Mouse (Mus musculus) splenic B cell, adult 2 months (primary cell): ENCODE results near the gene Rps6kl1.
"Not testable (repeated sequence)": the region's sequence is repeated elsewhere in the genome, so short reads cannot be mapped to it uniquely, and the experiment has no call there.

ENCODE experiments used
- DNase-seq: peaks from one replicate; pipeline ENCODE4 v3.0.0-alpha.2; 2011; ENCODE audit warnings: low read depth, low spot score
- H3K27me3 ChIP-seq: 2 replicates; pipeline ENCODE4 v1.6.1; 2012; ENCODE audit warnings: mild to moderate bottlenecking, low read length, moderate library complexity, mixed read lengths; ENCODE audit not compliant: control insufficient read depth, poor library complexity, insufficient read depth, severe bottlenecking
- H3K36me3 ChIP-seq: 2 replicates; pipeline ENCODE4 v1.6.1; 2012; ENCODE audit warnings: mild to moderate bottlenecking, low read length, moderate library complexity, mixed read lengths; ENCODE audit not compliant: control insufficient read depth, poor library complexity, insufficient read depth, severe bottlenecking

Gene Rps6kl1

DNA sequence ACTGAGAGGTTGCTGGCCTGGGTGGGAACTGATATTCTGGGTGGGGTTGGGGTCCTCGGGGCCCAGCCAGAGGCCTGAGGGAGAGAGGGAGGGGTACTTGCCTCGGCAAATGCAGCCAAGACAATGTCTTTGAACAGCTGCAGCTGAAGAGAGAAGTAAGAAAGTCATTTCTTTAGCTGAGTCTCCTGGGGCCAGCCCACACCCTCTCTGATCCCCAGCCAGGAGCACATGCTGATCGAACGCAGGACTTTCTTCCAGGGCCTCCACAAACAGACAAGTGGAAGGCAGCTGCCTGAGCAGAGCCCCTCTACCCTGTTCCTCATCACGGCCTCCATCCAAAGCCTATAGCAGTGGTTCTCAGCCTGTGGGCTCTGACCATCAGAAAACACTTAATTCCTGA lies 13.9 kb upstream of the Rps6kl1 start:
- no peak for DNase-seq
- H3K27me3 ChIP-seq: no peaks in the 10 kb centered on the region

DNA sequence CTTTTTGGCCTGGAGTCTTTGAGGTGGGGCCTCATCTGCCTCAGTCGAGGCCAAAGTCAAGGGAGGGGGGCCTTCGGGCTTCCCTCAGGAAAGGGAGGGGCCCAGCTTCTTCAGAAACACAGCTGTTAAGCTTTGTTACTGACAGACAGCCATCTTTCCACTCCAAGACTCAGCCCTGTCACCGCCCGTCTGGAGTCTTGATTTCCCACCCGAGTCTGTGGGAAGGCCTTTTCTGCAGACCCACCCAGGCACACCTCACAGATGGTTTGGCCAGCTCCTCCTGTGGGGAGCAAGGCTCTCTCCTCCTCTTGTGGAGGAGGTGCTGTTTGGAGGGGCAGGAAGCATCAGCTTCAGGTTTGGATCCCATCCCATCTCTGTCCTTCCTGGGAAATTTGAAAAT lies 8.5 kb upstream of the Rps6kl1 start:
- no peaks in the 10 kb centered on the region for H3K36me3 ChIP-seq
- no peak for DNase-seq
- peaks cover 3% of the 10 kb centered on the region; the same call in 1 of the 2 replicates for H3K27me3 ChIP-seq

More for the DNA sequence above, 13.9 kb upstream of the Rps6kl1 start:
- H3K36me3 ChIP-seq: no peaks in the 10 kb centered on the region

DNA sequence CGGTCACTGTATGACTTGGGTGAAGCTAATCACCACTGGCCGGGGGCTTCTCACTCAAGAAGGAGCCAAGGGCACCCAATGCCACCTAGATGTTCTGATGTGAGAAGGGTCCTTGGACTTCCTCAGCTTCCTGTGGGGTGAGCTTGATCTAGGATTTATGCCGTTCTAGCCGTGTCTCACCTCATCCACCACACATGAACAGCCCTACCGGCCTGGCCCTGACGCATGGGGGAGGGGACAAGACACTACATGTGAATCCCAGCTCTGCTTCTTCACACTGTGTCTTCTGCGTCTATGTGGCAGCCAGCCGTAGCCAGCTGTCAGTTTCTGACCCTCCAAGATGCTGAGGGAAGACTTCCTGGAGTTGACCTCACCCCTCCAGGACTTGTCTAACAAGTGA lies 7.7 kb upstream of the Rps6kl1 start:
- DNase-seq: no peak
- no peaks in the 10 kb centered on the region for H3K36me3 ChIP-seq
- H3K27me3 ChIP-seq: peaks cover 3% of the 10 kb centered on the region; the same call in 1 of the 2 replicates

DNA sequence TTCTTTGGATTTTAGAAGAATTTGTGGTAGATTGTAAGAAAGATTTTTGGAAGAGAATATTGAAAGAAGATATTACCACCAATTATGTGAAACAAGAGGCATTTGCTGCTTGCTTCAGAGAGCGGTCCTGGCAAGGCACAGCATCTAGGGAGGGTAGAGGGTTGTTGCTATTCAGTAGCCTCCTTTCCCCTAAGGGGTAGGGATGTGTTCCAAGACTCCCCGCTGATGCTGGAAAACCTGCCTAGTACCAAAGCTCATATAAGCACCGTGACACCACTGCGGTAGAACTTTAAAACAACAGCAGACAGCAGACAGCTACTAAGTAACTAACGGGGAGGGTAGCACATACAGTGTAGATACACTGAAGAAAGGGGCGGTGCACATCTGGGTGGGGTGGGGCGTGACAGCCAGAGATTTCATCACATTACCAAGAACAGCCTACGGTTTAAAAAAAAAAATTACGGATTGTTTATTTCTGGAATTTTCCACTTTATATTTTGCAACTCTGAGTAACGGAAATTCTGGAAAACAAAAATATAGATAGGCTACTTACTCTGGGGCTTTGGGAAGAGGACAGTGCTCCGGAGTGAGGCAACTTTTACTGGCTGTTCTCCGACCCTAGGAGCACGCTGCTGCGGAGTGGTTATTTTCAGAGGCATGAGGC lies 6.9 kb upstream of the Rps6kl1 start:
- Histone ChIP-seq H3K27me3 (peaks cover 3% of the 10 kb centered on the region; the same call in 1 of the 2 replicates), H3K36me3 (no peaks in the 10 kb centered on the region)
- DNase-seq: no peak

DNA sequence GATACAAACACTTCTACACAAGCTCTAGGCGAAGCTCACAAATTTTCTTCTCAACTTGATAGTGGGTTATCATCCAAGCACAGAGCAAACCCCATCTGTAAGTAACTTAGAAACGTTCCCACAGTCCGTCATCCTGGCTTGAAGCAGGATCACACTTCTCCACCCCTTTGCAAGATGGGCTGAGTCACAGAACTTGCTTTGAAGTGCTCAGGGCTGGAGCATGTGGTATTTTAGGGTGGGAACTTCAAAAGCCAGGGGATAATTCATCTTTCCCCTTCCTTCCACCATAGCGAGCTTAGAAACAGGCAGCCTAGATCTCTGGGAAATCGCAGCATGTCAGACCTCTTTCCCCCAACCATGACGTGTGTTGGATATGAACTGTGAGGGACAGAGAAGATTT lies 5.3 kb upstream of the Rps6kl1 start:
- H3K27me3 ChIP-seq: peaks cover 3% of the 10 kb centered on the region; the same call in 1 of the 2 replicates
- DNase-seq: no peak
- H3K36me3 ChIP-seq: no peaks in the 10 kb centered on the region

DNA sequence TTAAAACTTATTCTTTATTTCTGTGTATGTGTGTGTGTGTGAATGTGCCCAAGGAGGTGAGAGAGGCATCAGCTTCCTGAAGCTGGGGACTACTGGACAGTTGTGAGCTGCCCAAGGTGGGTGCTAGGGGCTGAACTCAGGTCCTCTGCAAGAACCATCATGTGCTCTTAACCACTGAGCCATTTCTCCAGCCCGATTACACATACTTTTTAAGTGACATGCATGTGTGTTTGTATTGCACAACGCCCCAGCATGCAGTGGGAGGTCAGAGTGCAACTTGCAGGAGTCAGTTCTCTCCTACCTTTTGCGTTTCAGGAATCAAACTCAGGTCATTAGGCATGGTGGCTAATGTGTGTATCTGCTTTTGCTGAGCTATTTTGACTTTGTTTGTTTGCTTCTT lies 1.9 kb upstream of the Rps6kl1 start:
- Histone ChIP-seq H3K27me3 (no peaks in the 10 kb centered on the region; the same call in 1 of the 2 replicates), H3K36me3 (no peaks in the 10 kb centered on the region)
- no peak for DNase-seq

DNA sequence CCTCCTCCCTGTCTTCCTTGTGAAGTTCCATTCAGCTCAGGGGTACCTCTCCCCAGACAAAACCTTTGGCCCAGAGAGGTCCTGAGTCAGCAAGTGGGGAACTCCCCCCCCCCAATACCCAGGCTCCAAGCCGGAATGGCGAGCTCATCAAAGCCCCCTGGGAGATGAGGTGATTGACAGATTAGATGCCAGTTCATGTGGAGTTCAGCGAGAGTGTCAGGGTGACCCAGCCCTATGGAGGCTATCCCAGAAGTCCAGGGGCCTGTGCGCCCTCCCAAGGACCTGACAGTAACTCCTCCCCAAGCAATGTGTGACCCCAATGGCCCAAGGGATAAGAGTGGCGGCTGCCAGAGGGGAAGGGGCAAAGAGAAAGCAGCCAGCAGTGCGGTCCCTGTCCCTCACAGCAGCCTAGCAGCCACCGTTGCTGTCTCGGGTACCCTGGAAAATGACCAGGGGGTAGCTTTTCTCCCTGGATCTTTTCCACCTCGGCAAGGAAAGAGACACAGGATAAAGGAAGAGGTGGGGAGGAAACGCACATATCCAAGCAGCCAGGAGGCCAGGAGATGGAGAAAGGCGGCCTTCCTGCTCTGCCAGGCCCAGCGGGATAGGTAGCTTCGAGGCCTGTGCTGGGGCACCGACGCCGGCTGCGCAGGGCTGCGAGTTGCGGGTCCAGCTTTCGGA lies 603 bp downstream of the Rps6kl1 start:
- H3K36me3 ChIP-seq: no peaks in the 10 kb centered on the region
- no peaks in the 10 kb centered on the region for H3K27me3 ChIP-seq
- no peak for DNase-seq

DNA sequence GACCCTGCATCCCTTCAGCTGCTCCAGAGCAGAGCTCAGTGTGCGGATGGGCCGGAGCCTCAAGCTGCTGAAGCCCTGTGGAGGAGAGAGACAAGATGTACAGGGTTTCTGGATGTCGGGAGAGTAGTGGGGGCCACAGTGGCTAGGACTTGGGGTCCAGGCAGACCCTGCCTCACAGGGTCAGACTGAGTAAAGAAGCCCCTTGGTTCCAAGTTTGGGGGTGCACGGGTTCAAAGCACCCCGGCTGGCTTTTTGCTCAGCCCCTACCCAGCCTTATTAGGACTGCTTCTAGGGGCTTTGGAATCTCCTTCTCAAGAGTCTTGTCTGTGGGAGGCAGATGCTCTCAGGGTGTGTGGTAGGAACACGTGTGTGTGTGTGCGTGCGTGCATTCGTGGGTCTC lies 4.2 kb downstream of the Rps6kl1 start:
- DNase-seq: no peak
- H3K36me3 ChIP-seq: no peaks in the 10 kb centered on the region
- no peaks in the 10 kb centered on the region for H3K27me3 ChIP-seq

DNA sequence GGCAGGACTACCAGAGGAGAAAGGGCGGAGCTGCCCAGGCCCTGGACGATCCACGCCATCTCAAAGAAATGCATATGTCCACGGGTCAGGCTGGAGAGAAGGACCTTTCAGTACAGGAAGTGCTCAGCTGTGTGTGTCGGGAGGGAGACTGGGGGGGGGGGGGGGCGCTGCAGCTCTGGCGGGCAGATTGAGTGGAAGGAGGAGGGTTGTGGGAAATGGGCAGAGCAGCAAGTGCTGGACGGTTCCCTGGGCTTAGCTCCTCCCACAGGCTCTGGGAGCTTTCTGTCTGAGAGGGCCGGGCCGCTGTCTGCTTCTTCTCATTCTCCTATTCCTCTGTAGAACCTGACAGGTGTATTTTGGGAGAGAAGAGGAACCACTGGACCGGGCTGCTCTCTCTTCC lies 4.7 kb downstream of the Rps6kl1 start:
- H3K36me3 ChIP-seq: no peaks in the 10 kb centered on the region
- no peaks in the 10 kb centered on the region for H3K27me3 ChIP-seq
- DNase-seq: no peak

DNA sequence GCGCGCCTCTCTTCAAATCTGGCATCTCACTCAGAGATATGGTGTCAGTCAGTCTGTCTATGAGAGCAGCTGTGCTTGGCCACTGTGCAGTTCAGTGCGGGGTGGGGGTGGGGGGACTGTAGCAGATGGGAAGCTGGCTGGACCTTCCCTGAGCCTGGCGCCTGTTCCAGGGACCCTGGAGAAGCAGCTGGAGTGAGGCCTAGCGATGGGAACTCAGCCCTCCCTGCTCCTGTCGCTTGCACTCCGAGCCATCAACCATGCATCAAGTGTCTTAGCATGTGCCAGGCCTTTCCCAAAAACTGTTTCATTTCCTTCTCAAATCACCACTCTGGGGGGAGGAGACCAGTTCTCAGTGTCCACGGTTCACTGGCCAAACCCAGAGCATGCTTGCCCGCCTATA lies 5.4 kb downstream of the Rps6kl1 start:
- Histone ChIP-seq H3K27me3 (no peaks in the 10 kb centered on the region), H3K36me3 (no peaks in the 10 kb centered on the region)
- DNase-seq: no peak

DNA sequence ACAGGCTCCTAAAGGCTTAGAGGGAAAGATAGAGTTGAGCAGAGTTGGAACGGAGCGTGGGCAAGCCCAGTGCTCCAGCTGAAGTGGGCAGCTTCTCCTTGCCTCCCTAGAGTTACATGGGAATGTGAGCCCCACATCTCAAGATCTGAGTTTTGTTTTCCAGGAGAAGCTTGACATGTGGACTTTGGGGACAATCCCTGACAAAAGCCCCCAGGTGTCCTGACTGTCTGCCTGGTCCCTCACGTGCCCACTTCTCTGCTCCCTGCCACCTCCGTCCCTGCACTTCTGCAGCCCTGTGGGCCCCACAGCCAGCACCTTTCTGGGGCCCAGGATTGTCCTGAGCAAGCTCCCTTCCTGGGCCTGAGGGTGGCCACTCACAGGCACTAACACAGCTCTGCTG lies 6.2 kb downstream of the Rps6kl1 start:
- Histone ChIP-seq H3K27me3 (no peaks in the 10 kb centered on the region), H3K36me3 (no peaks in the 10 kb centered on the region)
- no peak for DNase-seq

DNA sequence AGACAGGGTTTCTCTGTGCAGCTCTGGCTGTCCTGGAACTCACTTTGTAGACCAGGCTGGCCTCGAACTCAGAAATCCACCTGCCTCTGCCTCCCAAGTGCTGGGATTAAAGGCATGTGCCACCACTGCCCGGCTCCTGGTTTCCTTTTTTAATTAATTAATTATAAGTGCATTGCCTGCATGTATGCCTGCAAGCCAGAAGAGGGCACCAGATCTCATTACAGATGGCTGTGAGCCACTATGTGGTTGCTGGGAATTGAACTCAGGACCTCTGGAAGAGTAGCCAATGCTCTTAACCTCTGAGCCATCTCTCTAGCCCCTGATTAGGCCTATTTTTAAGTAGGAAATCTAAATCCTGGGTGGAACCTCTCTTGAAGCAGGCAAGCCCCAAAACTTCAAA lies 6.8 kb downstream of the Rps6kl1 start:
- not testable (repeated sequence) for DNase-seq, H3K36me3 ChIP-seq

DNA sequence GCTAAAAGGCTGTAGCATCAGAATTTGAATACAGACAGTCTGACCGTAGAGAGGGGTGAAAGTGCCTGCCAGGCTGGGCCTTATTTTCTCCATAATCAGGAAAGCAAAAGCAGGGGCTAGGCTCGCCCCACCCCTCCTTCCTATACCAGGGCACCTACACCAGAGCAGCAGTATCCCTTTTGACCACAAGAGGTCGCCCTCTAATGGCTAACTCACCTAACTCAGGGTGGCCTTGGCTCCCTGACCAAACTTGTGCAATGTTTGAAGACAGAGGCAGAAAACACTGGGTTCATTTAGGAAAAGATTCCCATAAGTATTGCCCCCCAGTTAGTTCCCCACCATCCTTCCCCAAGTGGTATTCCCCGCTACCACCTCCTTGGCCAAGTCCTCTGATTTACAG lies 8.3 kb downstream of the Rps6kl1 start:
- DNase-seq: peak; percentile 87
- no peaks in the 10 kb centered on the region for H3K27me3 ChIP-seq

More for the DNA sequence above, 6.8 kb downstream of the Rps6kl1 start:
- not testable (repeated sequence) for H3K27me3 ChIP-seq

DNA sequence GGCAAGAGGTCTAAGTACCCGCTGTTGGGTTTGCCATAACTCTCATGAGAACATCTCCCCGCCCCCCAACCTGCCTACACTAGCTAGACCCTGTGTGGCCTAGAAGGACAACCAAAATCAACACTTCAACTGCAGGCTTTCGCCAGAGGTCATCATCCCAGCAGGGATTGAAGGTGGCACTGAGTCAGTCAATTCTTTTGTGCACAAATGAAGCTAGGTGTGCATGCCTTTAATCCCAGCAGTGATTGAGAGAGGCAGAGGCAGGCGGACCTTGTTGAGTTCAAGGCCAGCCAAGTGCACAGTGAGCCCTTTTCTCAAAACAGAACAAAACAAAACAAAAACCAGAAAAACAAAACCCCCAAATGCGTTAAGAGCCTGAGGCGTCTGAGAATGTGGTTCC lies 10.0 kb downstream of the Rps6kl1 start:
- no peaks in the 10 kb centered on the region for H3K36me3 ChIP-seq
- no peak for DNase-seq
- no peaks in the 10 kb centered on the region for H3K27me3 ChIP-seq

More for the DNA sequence above, 8.3 kb downstream of the Rps6kl1 start:
- H3K36me3 ChIP-seq: no peaks in the 10 kb centered on the region

DNA sequence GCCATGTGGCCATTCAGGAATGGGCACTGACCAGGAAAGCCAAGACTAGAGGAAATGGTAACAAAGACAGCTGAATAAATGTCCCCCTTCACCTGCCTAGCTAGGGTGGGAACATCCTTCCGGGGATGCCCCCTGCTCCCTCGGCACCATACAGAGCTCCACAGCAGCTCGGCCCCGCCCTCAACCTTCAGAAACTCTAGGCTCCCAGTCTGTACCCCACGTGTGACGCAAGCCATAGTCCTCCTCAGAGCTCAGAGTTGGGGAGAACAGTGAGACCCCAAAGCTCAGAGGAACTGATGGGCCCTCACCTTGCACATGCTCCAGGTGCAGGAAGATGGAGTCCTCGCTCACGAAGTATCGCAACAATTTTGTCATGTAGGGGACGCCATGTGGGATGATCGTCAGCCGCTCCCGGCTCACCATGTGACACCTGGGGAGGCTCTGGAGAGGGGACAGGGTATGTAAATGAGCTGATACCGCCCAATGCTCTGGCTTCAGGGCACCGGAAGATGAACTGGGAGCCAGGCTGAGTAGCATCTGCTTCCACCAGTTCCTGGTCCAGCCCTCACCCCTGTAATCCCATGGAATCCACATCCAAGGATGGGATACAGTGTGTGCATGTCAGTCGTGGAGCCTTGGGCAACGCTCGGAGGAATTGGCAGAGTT lies 10.9 kb downstream of the Rps6kl1 start:
- Histone ChIP-seq H3K27me3 (no peaks in the 10 kb centered on the region), H3K36me3 (no peaks in the 10 kb centered on the region)
- DNase-seq: no peak
